Mouse (Mus musculus): ENCODE results near the gene Pou6f2. TPM values are rescaled to one million over a fixed set of nuclear protein-coding genes. Genes with fewer than 3 reads are reported as not detected.

Pou6f2 gene
- total RNA-seq (2014; fragmentation: Nextera tagmentation) (not detected in 2 replicates), total RNA-seq (2017) (not detected in 2 replicates)

- no peak for ATAC-seq (replicated peaks; ENCODE audit: poor library complexity, severe bottlenecking)
These were observed at the start of gene Pou6f2 for GRCm38 (mm10) chr13:18397586-18397985. Gene Pou6f2 (minus strand): TSS chr13:18397686.

GRCm38 (mm10) chr13:18439858-18440257 lies 42.4 kb upstream of the Pou6f2 start:
- no peak for ATAC-seq (replicated peaks; ENCODE audit: poor library complexity, severe bottlenecking)

- no peak for ATAC-seq (replicated peaks; ENCODE audit: poor library complexity, severe bottlenecking)
These were observed 9.8 kb downstream of the Pou6f2 start for GRCm38 (mm10) chr13:18387673-18388072.

- no peak for ATAC-seq (replicated peaks; ENCODE audit: poor library complexity, severe bottlenecking)
These were observed 34.1 kb downstream of the Pou6f2 start for GRCm38 (mm10) chr13:18363373-18363772.

GRCm38 (mm10) chr13:18344580-18345333 lies 52.7 kb downstream of the Pou6f2 start:
- no peak for ATAC-seq (replicated peaks; ENCODE audit: poor library complexity, severe bottlenecking)

GRCm38 (mm10) chr13:18338910-18339501 lies 58.5 kb downstream of the Pou6f2 start:
- ATAC-seq (replicated peaks; ENCODE audit: poor library complexity, severe bottlenecking) = no peak

GRCm38 (mm10) chr13:18338022-18338421 lies 59.5 kb downstream of the Pou6f2 start:
- ATAC-seq (replicated peaks; ENCODE audit: poor library complexity, severe bottlenecking) = no peak

GRCm38 (mm10) chr13:18334035-18334434 lies 63.5 kb downstream of the Pou6f2 start:
- no peak for ATAC-seq (replicated peaks; ENCODE audit: poor library complexity, severe bottlenecking)

- ATAC-seq (replicated peaks; ENCODE audit: poor library complexity, severe bottlenecking) = no peak
These were observed 64.9 kb downstream of the Pou6f2 start for GRCm38 (mm10) chr13:18332596-18332995.

- no peak for ATAC-seq (replicated peaks; ENCODE audit: poor library complexity, severe bottlenecking)
These were observed 73.4 kb downstream of the Pou6f2 start for GRCm38 (mm10) chr13:18323980-18324678.

- no peak for ATAC-seq (replicated peaks; ENCODE audit: poor library complexity, severe bottlenecking)
These were observed 74.1 kb downstream of the Pou6f2 start for GRCm38 (mm10) chr13:18323407-18323806.

- no peak for ATAC-seq (replicated peaks; ENCODE audit: poor library complexity, severe bottlenecking)
These were observed 84.9 kb downstream of the Pou6f2 start for GRCm38 (mm10) chr13:18312613-18313012.

GRCm38 (mm10) chr13:18309024-18309423 lies 88.5 kb downstream of the Pou6f2 start:
- ATAC-seq (replicated peaks; ENCODE audit: poor library complexity, severe bottlenecking) = no peak

- ATAC-seq (replicated peaks; ENCODE audit: poor library complexity, severe bottlenecking) = no peak
These were observed 90.9 kb downstream of the Pou6f2 start for GRCm38 (mm10) chr13:18306506-18307145.

- ATAC-seq (replicated peaks; ENCODE audit: poor library complexity, severe bottlenecking) = no peak
These were observed 97.5 kb downstream of the Pou6f2 start for GRCm38 (mm10) chr13:18299966-18300365.

- ATAC-seq (replicated peaks; ENCODE audit: poor library complexity, severe bottlenecking) = no peak
These were observed 104.0 kb downstream of the Pou6f2 start for GRCm38 (mm10) chr13:18293438-18293837.

GRCm38 (mm10) chr13:18290253-18290914 lies 107.1 kb downstream of the Pou6f2 start:
- no peak for ATAC-seq (replicated peaks; ENCODE audit: poor library complexity, severe bottlenecking)

GRCm38 (mm10) chr13:18287536-18287935 lies 110.0 kb downstream of the Pou6f2 start:
- no peak for ATAC-seq (replicated peaks; ENCODE audit: poor library complexity, severe bottlenecking)

GRCm38 (mm10) chr13:18282361-18282982 lies 115.0 kb downstream of the Pou6f2 start:
- no peak for ATAC-seq (replicated peaks; ENCODE audit: poor library complexity, severe bottlenecking)

GRCm38 (mm10) chr13:18281084-18281483 lies 116.4 kb downstream of the Pou6f2 start:
- ATAC-seq (replicated peaks; ENCODE audit: poor library complexity, severe bottlenecking) = no peak

Measured in granulocyte monocyte progenitor cell, adult 5-6 weeks (primary cell).